Mouse (Mus musculus): ENCODE data around the gene Camkv. TPM values are rescaled to one million over a fixed set of nuclear protein-coding genes. Genes with fewer than 3 reads are reported as not detected.
A peak's percentile ranks its signal among the peaks of the same experiment; 100 is the strongest.

Gene Camkv
- total RNA-seq (2021), result 100 to 1,000 TPM; 333 to 354 TPM

- intact Hi-C loops (cut with DNase I), result no loop called here
- DNase-seq, result no peak
These were observed at the start of gene Camkv for GRCm38 (mm10) chr9:107935374-107935773. Camkv (plus strand) TSS chr9:107935674.

- intact Hi-C loops (cut with DNase I), result no loop called here
- DNase-seq, result peak; percentile 79
These were observed 47.6 kb upstream of the Camkv start, which contains the start of gene Mon1a for GRCm38 (mm10) chr9:107887804-107888266. Mon1a (plus strand) TSS chr9:107888151.

DNA sequence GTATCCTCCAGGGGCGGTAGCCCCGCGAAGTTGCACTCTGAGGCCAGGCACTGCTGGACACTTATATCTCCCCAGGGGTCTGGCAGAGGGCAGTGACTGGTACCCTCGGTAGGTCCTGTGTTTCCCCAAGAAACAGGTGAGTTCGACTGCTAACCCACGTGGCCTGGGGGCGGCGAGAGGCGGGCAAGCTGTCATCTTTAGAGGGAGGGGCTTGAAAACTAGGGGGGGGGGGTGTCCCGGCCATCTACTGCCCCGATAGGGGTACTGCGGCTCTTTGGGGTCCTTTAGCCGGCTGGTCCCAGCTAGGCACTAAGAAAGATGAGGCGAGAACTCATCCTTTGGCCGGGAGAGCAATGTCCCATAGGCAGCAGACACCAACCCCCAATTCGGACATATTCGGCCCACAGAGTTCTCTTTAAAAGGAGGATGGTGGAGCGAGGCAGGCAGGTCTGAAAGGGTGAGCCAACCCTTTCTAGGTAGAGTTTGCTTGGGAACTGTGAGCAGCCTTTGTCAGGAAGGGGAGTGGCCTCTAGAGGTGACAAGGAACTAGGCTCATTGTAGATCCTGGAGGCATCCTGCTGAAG lies 47.1 kb upstream of the Camkv start:
- peak; percentile 71 for DNase-seq
- intact Hi-C loops (cut with DNase I), result no loop called here

GRCm38 (mm10) chr9:107890260-107890659 lies 45.2 kb upstream of the Camkv start:
- intact Hi-C loops (cut with DNase I), result no loop called here
- DNase-seq, result no peak

- intact Hi-C loops (cut with DNase I), result no loop called here
- DNase-seq, result no peak
These were observed 44.5 kb upstream of the Camkv start for GRCm38 (mm10) chr9:107891023-107891422.

DNA sequence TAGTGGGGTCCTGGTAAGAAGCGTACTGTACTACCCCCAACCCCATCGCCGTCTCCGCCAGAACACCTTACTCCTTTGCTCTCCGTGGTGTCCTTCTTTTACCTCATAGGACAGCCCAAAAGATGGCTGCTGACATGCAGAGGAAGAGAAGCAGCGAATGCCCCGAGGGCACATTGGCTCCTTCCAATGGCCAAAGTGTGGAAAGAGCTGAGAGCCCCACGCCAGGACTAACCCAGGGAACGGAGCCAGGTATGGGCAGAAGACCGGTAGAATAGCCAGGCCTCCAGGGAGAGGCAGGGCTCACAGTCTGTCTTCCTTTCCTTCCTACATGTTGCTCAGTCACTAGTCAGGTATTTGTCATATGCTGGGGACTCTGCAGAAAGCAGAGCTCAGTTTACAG lies 36.9 kb upstream of the Camkv start:
- no peak for DNase-seq
- intact Hi-C loops (cut with DNase I), result no loop called here

- no peak for DNase-seq
- intact Hi-C loops (cut with DNase I), result loop anchor here (5.0 kb wide), 4 partner anchors 62 to 167 kb away; partner anchors contain the start of genes Gmppb and Inka1
These were observed 35.6 kb upstream of the Camkv start for GRCm38 (mm10) chr9:107899855-107900254.

DNA sequence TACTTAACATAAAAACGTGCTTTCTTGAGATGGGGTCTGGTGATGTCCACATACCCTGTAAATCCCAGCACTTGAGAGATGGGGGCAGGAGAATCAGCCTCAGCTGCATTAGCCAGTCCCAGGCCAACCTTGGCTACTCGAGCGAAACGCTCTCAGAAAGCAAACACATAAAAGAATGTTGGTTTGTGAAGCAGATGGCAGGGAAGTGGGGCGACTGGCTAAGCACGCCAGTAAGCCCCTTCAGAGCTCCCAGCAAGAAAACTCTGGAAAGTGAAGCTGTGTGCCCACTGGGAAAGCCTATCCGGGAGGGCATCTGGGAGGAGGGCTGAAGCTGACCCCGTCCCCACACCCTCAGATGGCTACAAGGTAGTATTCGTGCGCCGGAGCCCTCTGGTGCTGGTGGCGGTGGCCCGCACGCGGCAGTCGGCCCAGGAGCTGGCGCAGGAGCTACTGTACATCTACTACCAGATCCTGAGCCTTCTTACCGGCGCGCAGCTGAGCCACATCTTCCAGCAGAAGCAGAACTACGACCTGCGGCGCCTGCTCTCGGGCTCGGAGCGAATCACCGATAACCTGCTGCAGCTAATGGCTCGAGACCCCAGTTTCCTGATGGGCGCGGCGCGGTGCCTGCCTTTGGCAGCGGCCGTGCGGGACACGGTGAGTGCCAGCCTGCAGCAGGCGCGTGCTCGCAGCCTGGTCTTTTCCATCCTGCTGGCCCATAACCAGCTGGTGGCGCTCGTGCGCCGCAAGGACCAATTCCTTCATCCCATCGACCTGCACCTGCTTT lies 34.4 kb upstream of the Camkv start:
- intact Hi-C loops (cut with DNase I), result loop anchor here (5.0 kb wide), 4 partner anchors 61 to 166 kb away; partner anchors contain the start of genes Gmppb and Inka1
- peak; percentile 89 for DNase-seq

- intact Hi-C loops (cut with DNase I), result loop anchor here (5.0 kb wide), 4 partner anchors 61 to 166 kb away; partner anchors contain the start of genes Gmppb and Inka1
- no peak for DNase-seq
These were observed 33.9 kb upstream of the Camkv start for GRCm38 (mm10) chr9:107901627-107901914.

DNA sequence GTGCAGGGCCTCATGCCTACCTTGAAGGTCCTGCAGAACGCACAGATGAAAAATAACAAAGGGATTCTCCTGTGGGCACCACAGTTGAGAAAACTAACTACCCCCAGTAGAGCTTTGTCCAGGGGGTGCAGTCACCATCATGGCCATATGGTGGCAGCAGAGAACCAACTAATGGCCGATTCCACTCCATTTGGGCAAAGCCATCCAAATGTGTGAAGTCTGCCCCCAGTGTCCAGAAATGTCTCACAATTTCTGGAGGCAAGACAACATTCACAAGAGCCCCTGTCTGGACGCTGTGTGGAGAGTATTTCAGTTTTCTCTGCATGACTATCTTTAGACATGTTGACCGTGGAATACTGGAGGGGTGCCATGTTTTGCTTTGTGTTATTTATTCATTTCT lies 30.7 kb upstream of the Camkv start:
- intact Hi-C loops (cut with DNase I), result loop anchor here (5.0 kb wide), 4 partner anchors 58 to 163 kb away; partner anchors contain the start of genes Gmppb and Inka1
- DNase-seq, result peak; percentile 90

GRCm38 (mm10) chr9:107906252-107906966 lies 29.1 kb upstream of the Camkv start, which contains the start of gene Mst1r:
Mst1r (plus strand) TSS chr9:107906873.
- no peak for DNase-seq
- intact Hi-C loops (cut with DNase I), result no loop called here

DNA sequence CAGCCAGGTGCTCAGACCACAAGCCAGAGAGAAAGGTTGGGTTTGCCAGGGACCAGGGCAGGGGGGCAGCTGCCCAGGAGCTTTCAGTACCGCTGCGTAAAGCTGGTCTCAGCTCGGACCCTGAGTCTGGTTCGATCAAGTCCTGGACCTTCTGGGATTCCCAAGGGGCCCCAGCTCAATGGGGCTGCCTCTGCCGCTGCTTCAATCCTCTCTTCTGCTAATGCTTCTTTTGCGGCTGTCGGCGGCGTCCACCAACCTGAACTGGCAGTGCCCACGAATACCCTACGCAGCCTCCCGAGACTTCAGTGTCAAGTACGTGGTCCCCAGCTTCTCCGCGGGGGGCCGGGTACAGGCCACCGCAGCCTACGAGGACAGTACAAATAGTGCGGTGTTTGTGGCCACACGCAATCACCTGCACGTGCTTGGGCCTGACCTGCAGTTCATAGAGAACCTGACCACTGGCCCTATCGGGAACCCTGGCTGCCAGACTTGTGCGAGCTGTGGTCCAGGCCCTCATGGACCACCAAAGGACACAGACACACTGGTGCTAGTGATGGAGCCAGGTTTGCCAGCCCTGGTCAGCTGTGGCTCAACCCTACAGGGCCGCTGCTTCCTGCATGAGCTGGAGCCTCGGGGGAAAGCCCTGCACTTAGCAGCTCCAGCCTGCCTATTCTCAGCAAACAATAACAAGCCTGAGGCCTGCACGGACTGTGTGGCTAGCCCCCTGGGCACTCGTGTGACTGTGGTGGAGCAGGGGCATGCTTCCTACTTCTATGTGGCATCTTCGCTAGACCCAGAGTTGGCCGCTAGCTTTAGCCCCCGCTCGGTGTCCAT lies 28.3 kb upstream of the Camkv start:
- intact Hi-C loops (cut with DNase I), result no loop called here
- no peak for DNase-seq

DNA sequence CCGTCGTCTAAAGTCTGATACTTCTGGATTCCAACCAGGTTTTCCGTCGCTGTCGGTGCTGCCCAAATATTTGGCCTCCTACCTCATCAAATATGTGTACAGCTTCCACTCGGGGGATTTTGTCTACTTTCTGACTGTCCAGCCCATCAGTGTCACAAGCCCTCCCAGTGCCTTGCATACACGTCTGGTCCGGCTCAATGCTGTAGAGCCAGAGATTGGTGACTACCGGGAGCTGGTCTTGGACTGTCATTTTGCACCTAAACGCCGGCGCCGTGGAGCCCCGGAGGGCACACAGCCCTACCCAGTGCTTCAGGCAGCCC lies 27.7 kb upstream of the Camkv start:
- intact Hi-C loops (cut with DNase I), result no loop called here
- DNase-seq, result no peak

DNA sequence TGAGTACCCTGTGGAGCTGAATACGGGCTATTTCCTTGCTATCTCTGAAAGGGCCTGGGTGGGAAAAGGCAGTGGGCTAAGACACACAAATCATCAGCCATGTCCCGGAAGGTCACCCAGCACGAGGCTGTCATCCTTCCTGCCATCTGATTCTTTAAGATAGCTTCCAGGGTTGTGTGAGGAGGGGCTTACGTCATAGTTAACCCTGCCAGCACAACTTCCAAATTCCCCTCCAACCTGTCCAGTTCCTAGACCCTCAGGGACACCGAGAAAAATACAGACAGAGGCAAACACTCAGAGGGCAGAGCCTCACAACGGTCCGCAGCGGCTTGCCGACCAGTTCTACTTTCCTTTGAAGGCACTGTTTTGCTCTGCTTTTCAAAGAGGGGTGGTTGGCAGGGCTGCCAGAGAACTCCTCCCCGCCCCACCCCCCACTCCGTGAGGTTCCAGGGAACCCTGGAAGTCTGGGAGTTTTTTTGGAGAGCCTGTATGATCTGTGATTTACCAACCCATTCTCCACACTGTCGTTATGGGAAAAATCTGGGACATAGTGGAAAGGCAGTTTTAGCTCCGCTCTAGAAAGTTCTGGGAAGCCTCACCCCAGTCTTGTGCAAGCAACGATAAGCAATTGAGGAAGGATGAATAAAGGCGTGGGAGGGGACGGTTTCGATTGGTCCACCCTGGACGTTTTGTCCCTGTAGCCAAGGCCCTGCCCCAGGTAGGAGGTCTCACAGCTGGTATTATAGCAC lies 26.9 kb upstream of the Camkv start:
- intact Hi-C loops (cut with DNase I), result no loop called here
- no peak for DNase-seq

DNA sequence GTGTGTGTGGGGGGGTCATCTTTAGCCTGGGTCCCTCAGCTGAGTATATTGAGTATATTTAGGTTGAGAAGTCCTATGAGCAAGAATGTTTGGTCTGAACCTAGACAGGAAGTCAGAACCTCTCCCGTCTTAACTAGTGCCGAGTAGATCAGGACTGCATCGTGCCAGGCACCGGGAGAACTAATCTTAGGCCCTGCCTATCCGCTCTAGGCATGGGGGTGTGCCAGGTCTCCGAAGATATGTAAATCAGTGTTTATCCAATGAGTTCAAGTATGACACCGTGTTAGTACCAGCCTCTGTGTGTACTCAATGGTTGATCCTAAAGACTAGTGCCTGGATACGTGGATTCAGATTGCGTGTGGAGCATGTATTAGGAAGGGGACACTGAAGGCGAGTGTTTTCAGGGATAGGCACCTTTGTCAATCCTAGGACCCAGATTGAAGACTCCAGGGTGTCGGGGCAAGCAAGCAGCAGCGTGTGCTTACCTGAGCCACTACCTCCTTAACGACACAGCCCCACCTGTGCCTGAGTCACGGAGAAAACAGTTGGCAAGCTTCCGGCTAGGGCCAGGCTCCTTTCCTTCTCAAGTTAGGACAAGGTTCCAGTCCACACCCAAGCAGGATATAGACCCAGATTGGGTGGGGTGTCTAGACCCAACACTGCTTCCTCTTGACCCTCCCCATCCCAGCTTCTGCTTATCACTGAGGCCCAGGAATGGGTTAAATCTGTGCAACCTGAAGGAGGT lies 25.3 kb upstream of the Camkv start:
- DNase-seq, result no peak
- intact Hi-C loops (cut with DNase I), result no loop called here

- intact Hi-C loops (cut with DNase I), result no loop called here
- no peak for DNase-seq
These were observed 20.6 kb upstream of the Camkv start for GRCm38 (mm10) chr9:107914764-107915420.

- no peak for DNase-seq
- intact Hi-C loops (cut with DNase I), result no loop called here
These were observed 17.4 kb upstream of the Camkv start for GRCm38 (mm10) chr9:107917895-107918608.

- no peak for DNase-seq
- intact Hi-C loops (cut with DNase I), result no loop called here
These were observed 16.6 kb upstream of the Camkv start for GRCm38 (mm10) chr9:107918884-107919283.
